Mouse (Mus musculus) CD4-positive, CD25-positive, alpha-beta regulatory T cell, adult 9 weeks (primary cell): Measurements from ENCODE around the gene Cryl1. TPM values are rescaled to one million over a fixed set of nuclear protein-coding genes. Genes with fewer than 3 reads are reported as not detected.

Source experiments
- polyA plus RNA-seq: library from polyadenylated mRNA; unstranded; fragments of 100-300 nt; shearing (Covaris generic); gene quantifications from one replicate; pipeline ENCODE4 v1.2.1, GENCODE M21; 2017

Cryl1 gene
- 38.0 TPM for polyA plus RNA-seq

GRCm38 (mm10) chr14:57398065-57398757 lies at the start of gene Cryl1:
Gene Cryl1, minus strand, starts transcription at chr14:57398529.

GRCm38 (mm10) chr14:57423432-57424211 lies 25.3 kb upstream of the Cryl1 start, which contains the start of gene Ift88:
Gene Ift88, plus strand, starts transcription at chr14:57424062.

Other genes starting within 250 kb of the Cryl1 start
- gene Ift88, start 25.5 kb upstream of the Cryl1 start, polyA plus RNA-seq: 3.3 TPM
- gene Il17d, start 126.2 kb upstream of the Cryl1 start, polyA plus RNA-seq: not detected
- 134 TPM for gene Eef1akmt1, start 173.1 kb upstream of the Cryl1 start, polyA plus RNA-seq